Mouse (Mus musculus): ENCODE results near the gene Msh3. TPM values are rescaled to one million over a fixed set of nuclear protein-coding genes. Genes with fewer than 3 reads are reported as not detected.
"Not testable (repeated sequence)": the region's sequence is repeated elsewhere in the genome, so short reads cannot be mapped to it uniquely, and the experiment has no call there.

Gene Msh3
- total RNA-seq, 2 experiments from 2014 or later: 30.3 to 46.4 TPM

GRCm38 (mm10) chr13:92261329-92261728 lies 93.5 kb downstream of the Msh3 start:
- no peak for ATAC-seq (replicated peaks; ENCODE audit: poor library complexity)

GRCm38 (mm10) chr13:92255480-92255879 lies 99.3 kb downstream of the Msh3 start:
- no peak for ATAC-seq (replicated peaks; ENCODE audit: poor library complexity)

DNA sequence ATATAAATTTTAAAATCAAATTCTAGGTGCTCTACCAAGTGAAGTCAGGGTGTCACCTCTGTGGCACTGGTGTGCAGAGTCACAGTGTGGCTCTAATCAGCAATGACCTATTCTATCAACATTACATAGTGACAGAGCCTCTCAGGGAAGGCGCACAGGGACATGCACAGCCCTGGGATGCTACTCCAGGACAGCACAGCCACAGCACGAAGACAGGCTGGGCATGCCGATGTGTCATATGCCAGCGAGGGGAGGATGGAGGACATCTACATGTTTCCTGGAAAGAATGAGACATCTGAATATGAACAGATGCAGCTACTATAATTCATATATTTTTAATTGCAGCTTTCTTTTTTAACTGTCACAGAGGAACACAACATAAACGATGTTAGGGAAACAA lies 101.0 kb downstream of the Msh3 start:
- ATAC-seq (replicated peaks; ENCODE audit: poor library complexity): no peak

DNA sequence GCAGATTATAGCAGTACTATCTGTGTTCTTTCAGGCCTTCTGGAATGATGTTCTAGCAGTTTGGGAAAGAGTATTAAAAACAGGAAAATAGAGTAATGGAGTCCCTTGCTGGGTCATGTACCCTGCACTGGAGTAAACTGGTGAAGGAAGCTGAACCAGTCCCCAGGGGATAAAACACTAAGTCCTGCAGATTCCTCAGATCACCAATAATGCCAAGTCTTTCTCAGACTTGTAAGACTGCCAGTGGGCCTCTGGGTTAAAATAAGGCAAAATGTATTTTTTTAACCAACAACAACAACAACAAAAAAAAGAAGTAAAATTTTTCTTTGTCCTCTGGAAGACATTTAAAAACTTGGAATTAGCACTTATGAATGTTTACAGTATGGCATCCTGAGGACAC lies 102.5 kb downstream of the Msh3 start:
- ATAC-seq (replicated peaks; ENCODE audit: poor library complexity): no peak

GRCm38 (mm10) chr13:92247576-92247975 lies 107.2 kb downstream of the Msh3 start:
- no peak for ATAC-seq (replicated peaks; ENCODE audit: poor library complexity)

GRCm38 (mm10) chr13:92246966-92247365 lies 107.8 kb downstream of the Msh3 start:
- no peak for ATAC-seq (replicated peaks; ENCODE audit: poor library complexity)

DNA sequence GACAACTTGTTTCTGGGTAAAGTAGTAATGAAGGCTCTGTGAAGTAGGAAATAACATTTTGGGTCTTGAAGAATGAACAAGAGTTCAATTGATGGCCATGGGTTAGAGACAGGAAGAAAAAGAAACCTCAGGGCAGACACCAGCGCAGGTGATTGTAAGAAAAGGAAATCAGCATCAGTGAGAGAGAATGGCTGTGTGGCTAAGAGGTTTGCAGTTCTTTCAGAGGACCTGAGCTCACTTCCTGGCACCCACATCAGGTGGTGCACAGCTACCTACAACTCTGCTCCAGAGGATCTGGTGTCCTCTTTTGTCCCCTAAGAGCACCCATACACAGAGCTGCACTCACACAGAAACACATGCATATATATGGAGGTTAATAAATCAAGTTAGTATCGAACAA lies 110.1 kb downstream of the Msh3 start:
- no peak for ATAC-seq (replicated peaks; ENCODE audit: poor library complexity)

DNA sequence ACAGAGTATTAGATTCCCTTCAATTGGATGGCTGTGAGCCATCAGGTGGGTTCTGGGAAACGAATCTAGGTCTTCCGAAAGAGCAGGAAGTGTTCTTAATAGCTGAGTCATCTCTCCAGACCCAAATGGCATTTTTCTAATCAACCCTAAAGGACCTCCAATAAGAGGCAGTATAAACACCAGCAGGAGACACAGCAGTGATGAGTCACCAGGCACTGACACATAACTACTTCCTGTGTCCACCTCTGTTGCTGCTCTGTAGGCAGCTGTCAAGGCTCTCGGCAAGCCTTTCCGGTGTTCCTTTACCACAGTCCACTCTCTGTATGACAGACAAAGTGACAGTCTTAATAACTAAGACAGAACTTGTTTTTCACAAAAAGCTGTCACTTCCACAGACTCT lies 113.4 kb downstream of the Msh3 start:
- ATAC-seq (replicated peaks; ENCODE audit: poor library complexity): peak; percentile 87

DNA sequence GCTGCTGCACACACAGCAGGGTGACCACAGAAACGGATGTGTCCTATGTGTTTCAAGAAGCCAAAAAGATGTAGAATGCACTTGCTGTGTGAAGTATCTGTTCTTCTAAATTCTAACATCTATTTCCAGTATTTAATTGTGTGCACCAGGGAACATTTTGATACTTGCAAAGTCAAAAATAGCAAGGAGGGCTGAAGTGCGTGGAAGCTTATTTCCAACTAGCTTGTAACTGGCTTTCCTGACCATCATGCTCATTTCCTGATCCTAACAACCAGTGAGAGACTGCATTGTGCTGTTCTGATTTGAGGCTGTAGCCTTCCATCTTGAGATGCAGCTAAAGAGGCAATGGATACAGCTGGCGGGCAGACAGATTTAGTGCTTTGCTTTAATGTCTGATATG lies 116.9 kb downstream of the Msh3 start:
- no peak for ATAC-seq (replicated peaks; ENCODE audit: poor library complexity)

- ATAC-seq (replicated peaks; ENCODE audit: poor library complexity): no peak
Measured at GRCm38 (mm10) chr13:92237016-92237415, 117.8 kb downstream of the Msh3 start.

DNA sequence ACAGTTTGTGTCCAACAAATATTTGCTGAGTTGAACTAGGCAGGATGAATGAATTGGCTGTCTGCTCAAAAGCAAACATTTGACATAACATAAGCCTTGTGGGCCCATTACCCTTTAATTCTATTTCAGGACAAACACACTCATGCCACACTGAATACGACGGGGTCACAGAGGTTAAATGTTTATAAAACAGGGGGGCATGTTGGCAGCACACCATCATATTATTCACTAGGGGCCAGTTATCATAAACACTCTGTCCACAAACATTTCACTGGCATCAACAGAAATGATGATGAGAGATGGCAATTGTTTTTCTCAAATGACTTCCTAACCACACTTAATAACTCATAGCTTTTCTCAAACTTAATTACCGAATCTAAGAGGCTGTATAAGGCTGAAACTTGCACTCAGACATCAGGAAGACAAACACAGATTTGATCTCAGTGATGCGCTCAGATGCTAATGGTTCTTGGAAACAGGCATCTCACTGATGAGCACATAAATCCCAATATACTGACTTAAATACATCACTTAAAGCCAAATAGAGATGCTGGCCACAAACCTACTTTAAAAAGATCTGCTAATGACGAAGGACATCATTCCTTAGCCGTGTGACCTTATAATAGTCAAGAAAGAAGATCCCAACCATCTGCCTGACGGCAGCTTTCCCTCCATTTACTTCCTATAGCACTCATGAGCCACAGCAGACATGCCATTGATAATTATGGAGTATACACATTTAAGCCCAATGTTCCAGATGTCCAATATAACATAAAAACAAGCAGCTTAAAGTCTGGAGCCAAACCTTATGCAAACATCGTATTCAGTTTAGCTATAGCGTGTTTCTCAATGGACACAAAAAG lies 122.5 kb downstream of the Msh3 start:
- ATAC-seq (replicated peaks; ENCODE audit: poor library complexity): no peak

- ATAC-seq (replicated peaks; ENCODE audit: poor library complexity): no peak
Measured at GRCm38 (mm10) chr13:92228037-92228436, 126.8 kb downstream of the Msh3 start.

DNA sequence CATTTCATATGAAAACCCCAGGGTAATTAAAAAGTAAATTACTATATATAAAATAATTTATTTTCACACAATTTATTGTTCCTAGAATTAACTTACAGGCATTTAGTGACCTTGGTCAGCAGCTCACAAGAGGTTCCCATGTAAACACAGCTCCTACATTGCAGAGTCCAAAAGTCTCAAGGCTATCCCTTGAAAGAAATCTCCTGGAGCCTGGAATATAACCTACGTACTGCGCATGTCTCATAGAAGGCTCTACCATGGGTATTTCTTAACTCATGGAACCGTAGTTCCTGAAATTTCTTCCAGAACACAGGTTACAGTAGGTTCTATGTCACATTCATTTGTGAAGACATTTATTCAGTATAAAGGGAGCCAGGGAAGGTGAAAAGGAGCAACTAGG lies 131.2 kb downstream of the Msh3 start:
- no peak for ATAC-seq (replicated peaks; ENCODE audit: poor library complexity)

- ATAC-seq (replicated peaks; ENCODE audit: poor library complexity): no peak
Measured at GRCm38 (mm10) chr13:92222763-92223162, 132.0 kb downstream of the Msh3 start.

- ATAC-seq (replicated peaks; ENCODE audit: poor library complexity): no peak
Measured at GRCm38 (mm10) chr13:92219774-92220173, 135.0 kb downstream of the Msh3 start.

- no peak for ATAC-seq (replicated peaks; ENCODE audit: poor library complexity)
Measured at GRCm38 (mm10) chr13:92217216-92217615, 137.6 kb downstream of the Msh3 start.

- ATAC-seq (replicated peaks; ENCODE audit: poor library complexity): no peak
Measured at GRCm38 (mm10) chr13:92196860-92197259, 157.9 kb downstream of the Msh3 start.

DNA sequence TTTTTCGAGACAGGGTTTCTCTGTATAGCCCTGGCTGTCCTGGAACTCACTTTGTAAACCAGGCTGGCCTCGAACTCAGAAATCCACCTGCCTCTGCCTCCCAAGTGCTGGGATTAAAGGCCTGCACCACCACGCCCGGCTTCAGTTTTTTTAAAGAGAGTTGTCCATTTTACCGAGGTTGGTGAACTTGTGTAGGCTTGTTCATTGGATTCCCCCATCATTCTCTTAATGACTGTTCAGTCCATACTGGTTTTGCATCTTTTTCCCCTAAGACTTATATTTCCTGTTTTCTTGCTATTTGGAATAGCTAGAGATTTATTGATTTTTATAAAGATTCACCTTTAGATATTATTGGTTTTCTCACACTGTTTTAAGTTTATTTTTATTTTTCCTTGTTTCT lies 161.0 kb downstream of the Msh3 start:
- ATAC-seq (replicated peaks; ENCODE audit: poor library complexity): not testable (repeated sequence)

GRCm38 (mm10) chr13:92172686-92173085 lies 182.1 kb downstream of the Msh3 start:
- not testable (repeated sequence) for ATAC-seq (replicated peaks; ENCODE audit: poor library complexity)

All from megakaryocyte progenitor cell, adult 5-6 weeks (primary cell).